Mouse (Mus musculus): Measurements from ENCODE around the gene Ssna1. TPM values are rescaled to one million over a fixed set of nuclear protein-coding genes. Genes with fewer than 3 reads are reported as not detected.
A peak's percentile ranks its signal among the peaks of the same experiment; 100 is the strongest.

The Ssna1 gene
- polyA plus RNA-seq, 1 experiment from 2014 or later = 216 TPM

DNA sequence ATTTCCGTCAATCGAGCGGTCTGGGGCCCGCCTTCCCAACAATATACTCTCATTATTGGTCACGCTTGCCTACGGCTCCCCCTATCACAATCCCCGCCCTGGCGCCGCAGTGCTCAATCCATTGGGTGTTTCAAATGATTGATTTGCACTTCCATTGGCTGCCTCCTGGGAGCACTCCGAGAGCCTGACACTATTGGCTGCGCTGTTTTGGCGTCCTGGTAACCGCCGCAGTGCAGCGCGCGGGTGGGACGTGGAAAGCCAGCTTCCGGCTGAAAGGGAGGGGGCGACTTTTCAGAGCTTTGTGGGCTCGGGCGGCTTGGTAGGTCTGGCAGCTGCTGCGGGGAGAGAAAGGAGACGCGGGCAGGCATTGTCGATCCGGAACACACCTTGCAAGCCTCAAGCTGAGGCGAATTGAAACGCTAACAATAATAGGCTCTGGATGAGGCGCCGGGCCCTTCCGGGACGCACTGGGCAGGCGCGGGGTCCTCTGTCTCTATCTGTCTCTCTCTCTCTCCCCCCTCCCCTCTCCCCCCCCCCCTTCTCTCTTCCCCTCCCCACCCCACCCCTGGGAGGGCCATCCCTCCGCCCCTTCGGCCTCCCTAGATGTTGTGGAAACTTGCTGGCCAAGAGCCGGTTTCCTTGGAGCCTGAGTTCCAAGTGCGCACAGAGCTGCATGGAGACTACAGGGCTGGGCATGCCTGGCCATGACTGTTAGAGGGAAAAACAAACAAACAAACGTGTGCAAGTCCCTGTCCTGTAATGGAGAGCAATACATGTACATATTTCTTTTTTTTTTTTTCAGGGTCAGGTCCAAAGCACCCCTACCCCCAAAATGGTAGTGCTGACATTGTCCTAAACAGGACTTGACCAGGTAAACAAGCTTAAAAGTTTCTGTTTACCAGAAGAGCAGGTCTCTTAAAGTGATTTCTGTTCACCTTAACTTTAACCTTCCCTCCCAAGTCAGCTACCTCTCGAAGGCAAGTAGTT, 47.2 kb downstream of the Ssna1 start:
- H3K9me3 ChIP-seq = no peaks in the 10 kb centered on the region
- peak overlapping the region; percentile 96 for H3K27ac ChIP-seq
- peak overlapping the region; percentile 48 for H3K4me3 ChIP-seq (replicated peaks)
- peaks cover 13% of the 10 kb centered on the region for H3K36me3 ChIP-seq
- H3K9ac ChIP-seq (replicated peaks) = peak overlapping the region; percentile 72
- WGBS = 2% methylated on average over 41 of the region's 41 CpGs
- ATAC-seq = peak; percentile 98
- H3K4me2 ChIP-seq (replicated peaks) = peak overlapping the region; percentile 55
- no peaks in the 10 kb centered on the region for H3K27me3 ChIP-seq
- H3K4me1 ChIP-seq (replicated peaks) = peaks cover 26% of the 10 kb centered on the region

DNA sequence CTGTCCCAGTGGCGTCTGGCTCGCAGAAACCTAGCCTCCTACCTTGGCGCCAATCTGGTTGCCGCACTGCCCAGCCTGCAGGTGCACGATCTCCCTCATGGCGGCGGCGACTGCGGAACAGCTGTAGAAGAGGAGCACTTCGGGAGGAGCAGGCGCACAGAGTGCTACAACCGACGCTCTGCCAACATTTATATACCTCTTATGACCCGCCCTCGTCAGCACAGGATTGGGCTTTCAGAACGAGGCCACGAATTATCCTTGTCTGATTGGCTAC, 47.8 kb downstream of the Ssna1 start, which contains the start of gene Tubb4b:
TSS of gene Tubb4b (minus strand) at position 211 of the 274 bp plus-strand sequence.
- peak within 1 kb of the TSS; percentile 89 for H3K4me3 ChIP-seq (replicated peaks)
- under 1% methylated on average over 17 of the region's 17 CpGs for whole genome bisulfite sequencing
- peaks cover 13% of the 10 kb centered on the region for H3K36me3 ChIP-seq
- no peaks in the 10 kb centered on the region for H3K9me3 ChIP-seq
- peak within 1 kb of the TSS; percentile 94 for H3K9ac ChIP-seq (replicated peaks)
- no peaks in the 10 kb centered on the region for H3K27me3 ChIP-seq
- peak within 1 kb of the TSS; percentile 96 for H3K27ac ChIP-seq
- H3K4me1 ChIP-seq (replicated peaks) = peaks cover 26% of the 10 kb centered on the region
- no peak for ATAC-seq
- peak within 1 kb of the TSS; percentile 98 for H3K4me2 ChIP-seq (replicated peaks)

DNA sequence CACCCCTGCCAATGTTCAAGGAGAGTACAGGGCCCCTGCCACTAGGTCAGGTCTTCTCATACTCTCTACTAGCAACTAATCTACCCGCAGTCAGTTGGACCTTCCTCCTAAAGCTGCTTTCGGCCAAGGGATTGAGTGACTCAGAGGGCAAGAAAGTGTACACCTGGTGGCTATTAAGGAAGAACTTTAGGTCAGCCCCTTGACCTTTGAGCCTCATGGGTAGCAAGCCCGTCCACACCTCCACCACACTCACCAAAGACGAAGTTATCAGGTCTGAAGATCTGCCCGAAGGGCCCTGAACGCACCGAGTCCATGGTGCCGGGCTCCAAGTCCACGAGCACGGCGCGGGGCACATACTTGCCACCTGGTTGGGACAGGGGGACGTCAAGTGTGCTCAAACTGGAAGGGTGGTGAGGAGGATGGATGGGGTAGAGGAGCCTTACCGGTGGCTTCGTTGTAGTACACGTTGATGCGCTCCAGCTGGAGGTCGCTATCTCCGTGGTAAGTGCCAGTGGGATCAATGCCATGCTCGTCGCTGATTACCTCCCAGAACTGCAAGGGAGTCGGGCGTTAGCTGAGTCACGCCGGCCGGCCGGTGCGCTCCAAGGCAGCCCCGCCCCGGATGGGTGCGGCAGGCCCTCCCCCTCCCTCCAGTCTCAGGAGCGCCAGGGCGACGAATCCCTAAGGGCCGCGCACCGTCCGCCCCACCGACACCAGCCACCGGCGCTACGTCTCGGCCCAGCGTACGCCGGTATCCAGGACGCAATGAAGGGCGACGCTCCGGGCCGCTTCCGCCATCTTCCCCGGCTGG, 48.4 kb downstream of the Ssna1 start:
- peak overlapping the region; percentile 89 for H3K4me3 ChIP-seq (replicated peaks)
- H3K27me3 ChIP-seq = no peaks in the 10 kb centered on the region
- WGBS = 3% methylated on average over 47 of the region's 53 CpGs
- no peak; the same call in 1 of the 2 replicates for ATAC-seq
- no peaks in the 10 kb centered on the region for H3K9me3 ChIP-seq
- peaks cover 24% of the 10 kb centered on the region for H3K4me1 ChIP-seq (replicated peaks)
- H3K27ac ChIP-seq = peak overlapping the region; percentile 90
- peaks cover 13% of the 10 kb centered on the region for H3K36me3 ChIP-seq
- H3K9ac ChIP-seq (replicated peaks) = peak overlapping the region; percentile 94
- H3K4me2 ChIP-seq (replicated peaks) = peak overlapping the region; percentile 98

DNA sequence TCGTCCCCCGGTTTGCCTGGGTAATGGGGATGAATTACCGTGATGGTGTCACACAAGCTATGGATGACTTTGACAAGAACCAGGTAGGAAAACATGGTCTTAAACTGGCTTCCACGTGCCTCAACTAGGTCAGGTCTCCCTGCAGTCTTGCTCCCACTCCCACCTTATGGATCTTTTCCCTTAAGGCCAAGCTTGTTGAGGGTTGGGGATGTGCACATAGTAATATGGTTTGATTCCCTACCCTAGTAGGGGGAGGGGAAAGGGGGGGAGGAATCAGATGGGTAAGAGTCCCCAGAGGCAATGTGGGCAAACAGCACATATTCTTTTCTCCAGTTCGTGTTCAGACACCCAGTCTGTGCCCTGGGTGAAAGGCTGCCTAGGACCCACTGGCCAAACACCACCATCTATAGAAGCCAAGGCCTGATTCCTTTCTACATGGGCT, 50.9 kb downstream of the Ssna1 start:
- H3K4me1 ChIP-seq (replicated peaks) = peaks cover 19% of the 10 kb centered on the region
- H3K9me3 ChIP-seq = no peaks in the 10 kb centered on the region
- H3K27ac ChIP-seq = no peak overlapping the region
- no peaks in the 10 kb centered on the region for H3K27me3 ChIP-seq
- no peak overlapping the region for H3K4me2 ChIP-seq (replicated peaks)
- no peak for ATAC-seq
- H3K36me3 ChIP-seq = peaks cover 13% of the 10 kb centered on the region
- WGBS = 72% methylated on average over 5 of the region's 5 CpGs
- H3K4me3 ChIP-seq (replicated peaks) = no peak overlapping the region
- no peak overlapping the region for H3K9ac ChIP-seq (replicated peaks)

Other genes starting within 250 kb of the Ssna1 start
- 110 and 115 TPM in 2 replicates for gene Nsmf, start 218.1 kb downstream of the Ssna1 start, polyA plus RNA-seq (2015; fragmentation: Nextera tagmentation; extraction: Ambion mirVana)
- gene Entpd8, start 192.1 kb downstream of the Ssna1 start, polyA plus RNA-seq (2015; fragmentation: Nextera tagmentation; extraction: Ambion mirVana) = not detected in 2 replicates
- 0.16 TPM in 1 of 2 replicates, not detected in the other for gene Noxa1, start 177.3 kb downstream of the Ssna1 start, polyA plus RNA-seq (2015; fragmentation: Nextera tagmentation; extraction: Ambion mirVana)
- 26.8 and 33.9 TPM in 2 replicates for gene Nrarp, start 91.7 kb downstream of the Ssna1 start, polyA plus RNA-seq (2015; fragmentation: Nextera tagmentation; extraction: Ambion mirVana)
- gene Tor4a, start 75.6 kb downstream of the Ssna1 start, polyA plus RNA-seq (2015; fragmentation: Nextera tagmentation; extraction: Ambion mirVana) = 1.1 and 1.2 TPM in 2 replicates
- 113 and 117 TPM in 2 replicates for gene Nelfb, start 60.9 kb downstream of the Ssna1 start, polyA plus RNA-seq (2015; fragmentation: Nextera tagmentation; extraction: Ambion mirVana)
- not detected in 2 replicates for gene Stpg3, start 57.8 kb downstream of the Ssna1 start, polyA plus RNA-seq (2015; fragmentation: Nextera tagmentation; extraction: Ambion mirVana)
- gene Fam166a, start 53.7 kb downstream of the Ssna1 start, polyA plus RNA-seq (2015; fragmentation: Nextera tagmentation; extraction: Ambion mirVana) = 0.89 TPM in 1 of 2 replicates, not detected in the other
- gene Tubb4b, start 47.7 kb downstream of the Ssna1 start, polyA plus RNA-seq (2015; fragmentation: Nextera tagmentation; extraction: Ambion mirVana) = 362 and 392 TPM in 2 replicates
- not detected in 2 replicates for gene Slc34a3, start 38.1 kb downstream of the Ssna1 start, polyA plus RNA-seq (2015; fragmentation: Nextera tagmentation; extraction: Ambion mirVana)
- not detected in 2 replicates for gene Rnf224, start 35.7 kb downstream of the Ssna1 start, polyA plus RNA-seq (2015; fragmentation: Nextera tagmentation; extraction: Ambion mirVana)
- 64.5 and 73.2 TPM in 2 replicates for gene Rnf208, start 30.2 kb downstream of the Ssna1 start, polyA plus RNA-seq (2015; fragmentation: Nextera tagmentation; extraction: Ambion mirVana)
- not detected in 2 replicates for gene Cysrt1, start 30.0 kb downstream of the Ssna1 start, polyA plus RNA-seq (2015; fragmentation: Nextera tagmentation; extraction: Ambion mirVana)
- 4.9 and 5.1 TPM in 2 replicates for gene AL732309.1, start 25.6 kb downstream of the Ssna1 start, polyA plus RNA-seq (2015; fragmentation: Nextera tagmentation; extraction: Ambion mirVana)
- 18.6 and 19.6 TPM in 2 replicates for gene Tmem203, start 17.0 kb downstream of the Ssna1 start, polyA plus RNA-seq (2015; fragmentation: Nextera tagmentation; extraction: Ambion mirVana)
- gene Tprn, start 9.8 kb downstream of the Ssna1 start, polyA plus RNA-seq (2015; fragmentation: Nextera tagmentation; extraction: Ambion mirVana) = 11.4 and 13.3 TPM in 2 replicates
- gene Anapc2, start within 50 bp of the Ssna1 start, polyA plus RNA-seq (2015; fragmentation: Nextera tagmentation; extraction: Ambion mirVana) = 147 and 149 TPM in 2 replicates
- not detected in 2 replicates for gene Tmem210, start 15.7 kb upstream of the Ssna1 start, polyA plus RNA-seq (2015; fragmentation: Nextera tagmentation; extraction: Ambion mirVana)
- gene Lrrc26, start 17.5 kb upstream of the Ssna1 start, polyA plus RNA-seq (2015; fragmentation: Nextera tagmentation; extraction: Ambion mirVana) = 0.27 TPM in 1 of 2 replicates, not detected in the other
- gene Grin1, start 46.7 kb upstream of the Ssna1 start, polyA plus RNA-seq (2015; fragmentation: Nextera tagmentation; extraction: Ambion mirVana) = 17.5 and 19.0 TPM in 2 replicates
- 60.0 and 66.4 TPM in 2 replicates for gene Man1b1, start 59.9 kb upstream of the Ssna1 start, polyA plus RNA-seq (2015; fragmentation: Nextera tagmentation; extraction: Ambion mirVana)
- 19.9 and 23.7 TPM in 2 replicates for gene Dpp7, start 83.9 kb upstream of the Ssna1 start, polyA plus RNA-seq (2015; fragmentation: Nextera tagmentation; extraction: Ambion mirVana)
- gene Uap1l1, start 93.2 kb upstream of the Ssna1 start, polyA plus RNA-seq (2015; fragmentation: Nextera tagmentation; extraction: Ambion mirVana) = 3.9 and 4.4 TPM in 2 replicates
- 23.1 and 25.5 TPM in 2 replicates for gene Sapcd2, start 99.9 kb upstream of the Ssna1 start, polyA plus RNA-seq (2015; fragmentation: Nextera tagmentation; extraction: Ambion mirVana)
- gene Entpd2, start 123.4 kb upstream of the Ssna1 start, polyA plus RNA-seq (2015; fragmentation: Nextera tagmentation; extraction: Ambion mirVana) = 0.62 and 1.0 TPM in 2 replicates
- gene Npdc1, start 126.9 kb upstream of the Ssna1 start, polyA plus RNA-seq (2015; fragmentation: Nextera tagmentation; extraction: Ambion mirVana) = 380 and 389 TPM in 2 replicates
- gene Fut7, start 150.8 kb upstream of the Ssna1 start, polyA plus RNA-seq (2015; fragmentation: Nextera tagmentation; extraction: Ambion mirVana) = 0.49 TPM in 1 of 2 replicates, not detected in the other
- gene Abca2, start 156.3 kb upstream of the Ssna1 start, polyA plus RNA-seq (2015; fragmentation: Nextera tagmentation; extraction: Ambion mirVana) = 10.2 and 11.1 TPM in 2 replicates
- 2.7 and 4.0 TPM in 2 replicates for gene Clic3, start 184.4 kb upstream of the Ssna1 start, polyA plus RNA-seq (2015; fragmentation: Nextera tagmentation; extraction: Ambion mirVana)
- gene Paxx, start 188.7 kb upstream of the Ssna1 start, polyA plus RNA-seq (2015; fragmentation: Nextera tagmentation; extraction: Ambion mirVana) = 85.7 and 92.1 TPM in 2 replicates
- 48.6 and 80.5 TPM in 2 replicates for gene Ptgds, start 197.6 kb upstream of the Ssna1 start, polyA plus RNA-seq (2015; fragmentation: Nextera tagmentation; extraction: Ambion mirVana)
- not detected in 2 replicates for gene Lcn12, start 221.5 kb upstream of the Ssna1 start, polyA plus RNA-seq (2015; fragmentation: Nextera tagmentation; extraction: Ambion mirVana)
- gene Fbxw5, start 228.3 kb upstream of the Ssna1 start, polyA plus RNA-seq (2015; fragmentation: Nextera tagmentation; extraction: Ambion mirVana) = 120 and 122 TPM in 2 replicates
- gene C8g, start 229.3 kb upstream of the Ssna1 start, polyA plus RNA-seq (2015; fragmentation: Nextera tagmentation; extraction: Ambion mirVana) = 5.6 and 7.2 TPM in 2 replicates

All from midbrain, embryonic 13.5 days (tissue).